In the genomic region with DNA sequence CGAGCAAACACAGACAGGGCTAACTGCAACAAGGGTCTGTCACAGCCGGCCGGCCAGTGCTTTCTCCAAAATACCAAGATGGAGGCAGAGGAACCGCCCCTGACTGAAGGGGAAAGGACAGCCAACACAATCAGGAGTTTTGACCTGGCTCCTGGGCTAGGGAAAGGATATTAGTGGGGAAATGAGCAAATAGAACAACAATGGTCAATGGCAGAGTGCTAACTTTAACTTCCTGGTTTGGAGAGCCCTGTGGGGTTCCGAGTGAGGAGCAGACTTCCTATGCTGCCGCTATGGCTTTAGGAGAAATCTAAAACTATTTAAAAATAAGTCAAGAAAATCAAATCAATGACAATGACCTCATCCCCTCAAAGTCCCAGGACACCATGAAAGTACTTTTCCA, we compare ENCODE assay signal across 21 mouse cellular contexts. TPM values are rescaled to one million over a fixed set of nuclear protein-coding genes. Genes with fewer than 3 reads are reported as not detected.
DNase-seq lines count a peak whose midpoint lies in the region; ATAC-seq and TF ChIP-seq lines count a peak whose summit lies in the region.
"Had no signal": no experiment of that assay in that cellular context is flagged by ENCODE, and none has a peak within 500 bp of the region (broad histone marks: within the 10 kb centered on the region; RNA-seq: fewer than 3 reads in every experiment).

No protein-coding gene starts in this region.

- no peaks in the 10 kb centered on the region for H3K36me3 ChIP-seq in embryonic facial prominence, embryonic 14.5 days (ENCODE audit: control insufficient read depth, insufficient read depth, low read length)
- no peaks in the 10 kb centered on the region for H3K36me3 ChIP-seq in embryonic facial prominence, embryonic 10.5 days (replicated peaks)
- no peaks in the 10 kb centered on the region for H3K36me3 ChIP-seq in limb, embryonic 14.5 days (ENCODE audit: control insufficient read depth, insufficient read depth, low read length)
- no peaks in the 10 kb centered on the region for H3K36me3 ChIP-seq in limb, embryonic 10.5 days
- H3K36me3 ChIP-seq in heart, postnatal 0 days (replicated peaks; ENCODE audit: control insufficient read depth, insufficient read depth, low read length) = no peaks in the 10 kb centered on the region
- no peaks in the 10 kb centered on the region for H3K36me3 ChIP-seq in stomach, embryonic 15.5 days
- H3K36me3 ChIP-seq: midbrain, embryonic 12.5 days had no signal

- TF ChIP-seq CTCF in heart, postnatal 0 days (IDR thresholded peaks at IDR 0.05; ENCODE audit: low read depth) = no peak

- no peak overlapping the region for H3K9ac ChIP-seq in embryonic facial prominence, embryonic 14.5 days (ENCODE audit: low read depth, low read length)
- H3K9ac ChIP-seq in limb, embryonic 14.5 days (ENCODE audit: low read depth, low read length, severe bottlenecking) = no peak overlapping the region
- no peak overlapping the region for H3K9ac ChIP-seq in heart, postnatal 0 days (replicated peaks; ENCODE audit: low read depth, low read length)
- H3K9ac ChIP-seq in stomach, embryonic 15.5 days = no peak overlapping the region
- H3K9ac ChIP-seq: forebrain, embryonic 13.5 days; hindbrain, embryonic 14.5 days; midbrain, embryonic 12.5 days had no signal

- H3K27ac ChIP-seq in embryonic facial prominence, embryonic 14.5 days (replicated peaks; ENCODE audit: low read depth, low read length) = 0 out of 2 replicates have a peak overlapping the region, but pooled peaks have one; percentile 28
- no peak overlapping the region for H3K27ac ChIP-seq in embryonic facial prominence, embryonic 10.5 days (replicated peaks)
- H3K27ac ChIP-seq in limb, embryonic 14.5 days (replicated peaks; ENCODE audit: low read depth, low read length) = no peak overlapping the region
- H3K27ac ChIP-seq in limb, embryonic 10.5 days = no peak overlapping the region
- H3K27ac ChIP-seq in heart, postnatal 0 days (ENCODE audit: low read depth) = peak overlapping the region; percentile 72
- peak overlapping the region; percentile 65; the same call in 1 of the 2 replicates for H3K27ac ChIP-seq in stomach, embryonic 15.5 days
- H3K27ac ChIP-seq: forebrain, embryonic 13.5 days; hindbrain, embryonic 14.5 days; midbrain, embryonic 12.5 days had no signal

- no peak for DNase-seq in embryonic facial prominence, embryonic 14.5 days (ENCODE audit: low spot score)
- DNase-seq in embryonic facial prominence, embryonic 10.5 days (ENCODE audit: low spot score) = no peak
- no peak for DNase-seq in limb, embryonic 14.5 days (ENCODE audit: low spot score)
- no peak for DNase-seq in limb, embryonic 10.5 days (ENCODE audit: low spot score)
- DNase-seq in heart, postnatal 0 days (ENCODE audit: low spot score) = peak; percentile 13
- DNase-seq in spleen, postnatal 14 days (ENCODE audit: low spot score in 2 of 2) = no peak
- DNase-seq in spleen, postnatal 36 days (ENCODE audit: low spot score in 2 of 2) = no peak
- DNase-seq: adrenal gland, postnatal 14 days; cerebellum, adult 11 months; gastrocnemius, postnatal 14 days; kidney, adult 11 months; layer of hippocampus, postnatal 36 days; thymus, adult 2 months had no signal

- no peak overlapping the region for H3K4me3 ChIP-seq in embryonic facial prominence, embryonic 14.5 days (ENCODE audit: low read depth, low read length)
- H3K4me3 ChIP-seq in embryonic facial prominence, embryonic 10.5 days = no peak overlapping the region
- no peak overlapping the region for H3K4me3 ChIP-seq in limb, embryonic 14.5 days (replicated peaks; ENCODE audit: low read length)
- H3K4me3 ChIP-seq in limb, embryonic 10.5 days = no peak overlapping the region
- 0 out of 2 replicates have a peak overlapping the region, but pooled peaks have one; percentile 14 for H3K4me3 ChIP-seq in heart, postnatal 0 days (ENCODE audit: low read depth, low read length)
- 0 out of 2 replicates have a peak overlapping the region, but pooled peaks have one; percentile 6 for H3K4me3 ChIP-seq in stomach, embryonic 15.5 days (replicated peaks)
- H3K4me3 ChIP-seq: forebrain, embryonic 13.5 days; midbrain, embryonic 12.5 days had no signal

- no peak for TF ChIP-seq EP300 in heart, postnatal 0 days (IDR thresholded peaks at IDR 0.05; ENCODE audit: low read depth)

- no peak for TF ChIP-seq POLR2A in limb, embryonic 14.5 days (IDR thresholded peaks at IDR 0.05; ENCODE audit: borderline replicate concordance, extremely low read depth, insufficient read depth, insufficient read length)

- 0 out of 2 replicates have a peak overlapping the region, but pooled peaks have one; percentile 50 for H3K4me2 ChIP-seq in embryonic facial prominence, embryonic 14.5 days (ENCODE audit: low read depth, low read length)
- H3K4me2 ChIP-seq in limb, embryonic 14.5 days (replicated peaks; ENCODE audit: low read depth, low read length, severe bottlenecking) = peak overlapping the region; percentile 13; the same call in 1 of the 2 replicates
- peak overlapping the region; percentile 55 for H3K4me2 ChIP-seq in heart, postnatal 0 days (ENCODE audit: low read depth, low read length)
- peak overlapping the region; percentile 14; the same call in 1 of the 2 replicates for H3K4me2 ChIP-seq in stomach, embryonic 15.5 days
- H3K4me2 ChIP-seq: forebrain, embryonic 13.5 days; hindbrain, embryonic 14.5 days; liver, embryonic 11.5 days; midbrain, embryonic 12.5 days had no signal

- no peak for ATAC-seq in embryonic facial prominence, embryonic 14.5 days (ENCODE audit: low read depth)
- ATAC-seq in limb, embryonic 14.5 days (ENCODE audit: low FRiP score, low read depth) = no peak
- no peak for ATAC-seq in heart, postnatal 0 days (ENCODE audit: insufficient read depth, low read depth)
- ATAC-seq in stomach, embryonic 15.5 days (ENCODE audit: insufficient read depth, low FRiP score, low read depth) = no peak
- ATAC-seq: forebrain, embryonic 13.5 days; Patski had no signal

- H3K27me3 ChIP-seq in embryonic facial prominence, embryonic 14.5 days (replicated peaks; ENCODE audit: control insufficient read depth, insufficient read depth, low read length) = peaks cover 12% of the 10 kb centered on the region; the same call in 1 of the 2 replicates
- H3K27me3 ChIP-seq in embryonic facial prominence, embryonic 10.5 days (replicated peaks; ENCODE audit: low read depth, poor library complexity, severe bottlenecking) = peaks cover 33% of the 10 kb centered on the region
- H3K27me3 ChIP-seq in limb, embryonic 14.5 days (ENCODE audit: control insufficient read depth, insufficient read depth, low read length) = no peaks in the 10 kb centered on the region; the same call in 1 of the 2 replicates
- H3K27me3 ChIP-seq in limb, embryonic 10.5 days (ENCODE audit: low read depth, poor library complexity, severe bottlenecking) = peaks cover 37% of the 10 kb centered on the region
- H3K27me3 ChIP-seq in heart, postnatal 0 days (ENCODE audit: control insufficient read depth, insufficient read depth, low read length) = no peaks in the 10 kb centered on the region
- no peaks in the 10 kb centered on the region for H3K27me3 ChIP-seq in stomach, embryonic 15.5 days (replicated peaks)
- H3K27me3 ChIP-seq: Patski had no signal

- WGBS in embryonic facial prominence, embryonic 14.5 days = 72% methylated on average over 6 of the region's 6 CpGs
- WGBS in embryonic facial prominence, embryonic 10.5 days = 74% methylated on average over 6 of the region's 6 CpGs
- WGBS in limb, embryonic 14.5 days = 73% methylated on average over 6 of the region's 6 CpGs
- 81% methylated on average over 6 of the region's 6 CpGs for WGBS in limb, embryonic 10.5 days
- WGBS in heart, postnatal 0 days = 65% methylated on average over 6 of the region's 6 CpGs
- 64% methylated on average over 6 of the region's 6 CpGs for WGBS in stomach, embryonic 15.5 days

- H3K9me3 ChIP-seq in embryonic facial prominence, embryonic 14.5 days (ENCODE audit: control insufficient read depth, low read length) = no peaks in the 10 kb centered on the region
- no peaks in the 10 kb centered on the region for H3K9me3 ChIP-seq in embryonic facial prominence, embryonic 10.5 days
- no peaks in the 10 kb centered on the region for H3K9me3 ChIP-seq in limb, embryonic 14.5 days (ENCODE audit: control insufficient read depth, low read length)
- no peaks in the 10 kb centered on the region for H3K9me3 ChIP-seq in limb, embryonic 10.5 days (replicated peaks)
- no peaks in the 10 kb centered on the region for H3K9me3 ChIP-seq in heart, postnatal 0 days (replicated peaks; ENCODE audit: control insufficient read depth, low read length)
- no peaks in the 10 kb centered on the region for H3K9me3 ChIP-seq in stomach, embryonic 15.5 days
- H3K9me3 ChIP-seq: forebrain, embryonic 13.5 days; midbrain, embryonic 12.5 days had no signal

- H3K4me1 ChIP-seq in embryonic facial prominence, embryonic 14.5 days (ENCODE audit: control insufficient read depth, insufficient read depth, low read length) = peaks cover 8% of the 10 kb centered on the region; the same call in 1 of the 2 replicates
- H3K4me1 ChIP-seq in embryonic facial prominence, embryonic 10.5 days = peaks cover 28% of the 10 kb centered on the region
- peaks cover 24% of the 10 kb centered on the region for H3K4me1 ChIP-seq in limb, embryonic 14.5 days (ENCODE audit: control insufficient read depth, insufficient read depth, low read length)
- H3K4me1 ChIP-seq in limb, embryonic 10.5 days = peaks cover 35% of the 10 kb centered on the region
- H3K4me1 ChIP-seq in heart, postnatal 0 days (ENCODE audit: control insufficient read depth, insufficient read depth) = peaks cover 4% of the 10 kb centered on the region; the same call in 1 of the 2 replicates
- H3K4me1 ChIP-seq in stomach, embryonic 15.5 days = peaks cover 8% of the 10 kb centered on the region; the same call in 1 of the 2 replicates

RNA-seq across cellular contexts. Expression of gene Mall, which starts 1.6 kb away (rescaled TPM):
- polyA plus RNA-seq in embryonic facial prominence, embryonic 14.5 days (2014; fragmentation: Nextera tagmentation; extraction: Ambion mirVana) = 14.0 and 17.8 TPM in 2 replicates
- polyA plus RNA-seq in embryonic facial prominence, embryonic 10.5 days (2016; fragmentation: Nextera tagmentation; extraction: Ambion mirVana) = 0.96 and 1.0 TPM in 2 replicates
- 16.5 and 16.8 TPM in 2 replicates for polyA plus RNA-seq in limb, embryonic 14.5 days (2012; rRNA removed)
- 26.4 and 30.4 TPM in 2 replicates for polyA plus RNA-seq in limb, embryonic 14.5 days (2014; fragmentation: Nextera tagmentation; extraction: Ambion mirVana)
- polyA plus RNA-seq in limb, embryonic 10.5 days (2016; fragmentation: Nextera tagmentation; extraction: Ambion mirVana) = 1.3 and 1.8 TPM in 2 replicates
- total RNA-seq in heart, postnatal 0 days (2014; rRNA removed; ENCODE audit: low replicate concordance) = 13.0 and 17.6 TPM in 2 replicates
- polyA plus RNA-seq in heart, postnatal 0 days (2015; fragmentation: Nextera tagmentation; extraction: Ambion mirVana) = 7.0 and 7.4 TPM in 2 replicates
- polyA plus RNA-seq in stomach, embryonic 15.5 days (2015; fragmentation: Nextera tagmentation; extraction: Ambion mirVana) = 19.2 and 24.9 TPM in 2 replicates
- total RNA-seq: megakaryocyte progenitor cell, adult 5-6 weeks; monocyte, adult 5-6 weeks had no signal

Comparison
In these comparisons a context has a peak if more than half of its experiments do, and no peak if none do; other contexts are left out.
1. H3K27ac ChIP-seq: peak in embryonic facial prominence, embryonic 14.5 days (single experiment), heart, postnatal 0 days (single experiment) and stomach, embryonic 15.5 days (single experiment); none in embryonic facial prominence, embryonic 10.5 days (single experiment), limb, embryonic 14.5 days (single experiment) and limb, embryonic 10.5 days (single experiment).
2. H3K4me3 ChIP-seq: peak in heart, postnatal 0 days (single experiment) and stomach, embryonic 15.5 days (single experiment); none in embryonic facial prominence, embryonic 14.5 days (single experiment), embryonic facial prominence, embryonic 10.5 days (single experiment), limb, embryonic 14.5 days (single experiment) and limb, embryonic 10.5 days (single experiment).
3. Peak in every context shown above with its lines, with median percentiles within 50 percentile points of each other: H3K4me2 ChIP-seq.